Comparison of ENCODE assay signal across 26 mouse cellular contexts in the genomic region with DNA sequence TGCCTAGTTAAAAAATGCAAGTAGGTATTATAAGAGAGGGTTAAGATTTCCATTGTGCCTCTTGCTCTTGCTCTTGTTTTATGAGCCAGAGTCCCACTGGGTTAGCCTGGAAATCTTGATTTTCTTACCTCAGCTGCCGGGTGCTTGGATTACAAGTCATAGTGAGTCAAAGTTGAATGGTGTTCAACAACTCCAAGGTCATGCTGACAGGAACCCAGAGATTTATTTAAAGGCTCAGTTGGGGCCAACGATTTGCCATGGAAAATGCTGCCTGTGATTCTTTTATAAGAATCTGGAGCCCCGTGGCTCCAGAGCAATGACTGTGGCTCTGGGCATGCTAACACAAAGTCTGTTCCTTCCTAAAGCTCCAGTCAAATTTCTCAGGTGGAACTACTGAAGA.
DNase-seq lines count a peak whose midpoint lies in the region; ATAC-seq lines count a peak whose summit lies in the region.
"Had no signal": no experiment of that assay in that cellular context is flagged by ENCODE, and none has a peak within 500 bp of the region (broad histone marks: within the 10 kb centered on the region; RNA-seq: fewer than 3 reads in every experiment).

No protein-coding gene starts in this region.

- DNase-seq in adrenal gland, adult (ENCODE audit: inconsistent age in 2 of 2, low spot score in 1 of 2), result peak; percentile 57 to 85
- DNase-seq in adrenal gland, postnatal 25 days, result no peak
- peak; percentile 55 for DNase-seq in heart, adult 11 months
- DNase-seq in heart, postnatal 10 days, result no peak
- DNase-seq in adrenal gland, postnatal 14 days, result peak; percentile 53
- DNase-seq in right cerebral cortex, adult 18-20 months, result no peak
- DNase-seq: B cell, adult 2 months; cerebellum, adult 11 months; cerebellum, adult 18-20 months; cerebellum, adult 8-10 months; cerebellum, adult 9-11 months; cerebellum, postnatal 14 days; cerebellum, postnatal 36 days; embryo, embryonic 11 days had no signal

- no peak overlapping the region for H3K4me3 ChIP-seq in brown adipose tissue, adult 24 weeks (ENCODE audit: insufficient read depth, low read depth, low read length)
- H3K4me3 ChIP-seq: embryonic facial prominence, embryonic 13.5 days; embryonic facial prominence, embryonic 15.5 days; erythroblast, embryonic 14.5 days; forebrain, embryonic 10.5 days; forebrain, embryonic 12.5 days had no signal

- 0 out of 2 replicates have a peak overlapping the region, but pooled peaks have one; percentile 2 for H3K27ac ChIP-seq in brown adipose tissue, adult 24 weeks (replicated peaks; ENCODE audit: low read depth, low read length)
- H3K27ac ChIP-seq: embryonic facial prominence, embryonic 13.5 days; embryonic facial prominence, embryonic 15.5 days; forebrain, embryonic 10.5 days; forebrain, embryonic 12.5 days had no signal

- no peak for ATAC-seq in megakaryocyte-erythroid progenitor cell, adult 5-6 weeks (replicated peaks; ENCODE audit: low FRiP score, low TSS enrichment, poor library complexity, severe bottlenecking)
- ATAC-seq: activated CD4-positive, CD25-positive, alpha-beta regulatory T cell, adult 4 months; CD4-positive, CD25-positive, alpha-beta regulatory T cell, adult 4 months; forebrain, embryonic 14.5 days; forebrain, embryonic 16.5 days; Patski had no signal

- peaks cover 2% of the 10 kb centered on the region; the same call in 1 of the 2 replicates for H3K4me1 ChIP-seq in brown adipose tissue, adult 24 weeks (ENCODE audit: control insufficient read depth, insufficient read depth, insufficient read length, low read length)
- H3K4me1 ChIP-seq: embryonic facial prominence, embryonic 13.5 days; embryonic facial prominence, embryonic 15.5 days; forebrain, embryonic 10.5 days; forebrain, embryonic 12.5 days had no signal

- intact Hi-C loops in heart, postnatal 10 days (cut with DNase I), result no loop called here

Comparison
In these comparisons a context has a peak if more than half of its experiments do, and no peak if none do; other contexts are left out.
1. DNase-seq: peak in adrenal gland, adult (2 of 2), heart, adult 11 months (single experiment) and adrenal gland, postnatal 14 days (single experiment); none in adrenal gland, postnatal 25 days (single experiment), heart, postnatal 10 days (0 of 2) and right cerebral cortex, adult 18-20 months (single experiment).